Mouse (Mus musculus) hematopoietic multipotent progenitor cell, adult 10-12 weeks (in vitro differentiated cells): ENCODE results near the gene Mt3. TPM values are rescaled to one million over a fixed set of nuclear protein-coding genes. Genes with fewer than 3 reads are reported as not detected.

ENCODE experiments used
- polyA plus RNA-seq: library from polyadenylated mRNA; stranded (reverse); fragments of >175 nt; gene quantifications from 2 replicates; pipeline ENCODE4 v1.2.3, GENCODE M21; 2012; ENCODE audit warnings: low replicate concordance

Gene Mt3
- not detected in 2 replicates for polyA plus RNA-seq

GRCm38 (mm10) chr8:94152513-94153300 lies at the start of gene Mt3:
Mt3 (plus strand) TSS chr8:94152607.

GRCm38 (mm10) chr8:94136933-94137332 lies 15.5 kb upstream of the Mt3 start, which contains the start of gene Mt4:
Mt4 (plus strand) TSS chr8:94137197.

GRCm38 (mm10) chr8:94172075-94172808 lies 19.8 kb downstream of the Mt3 start, which contains the start of gene Mt2:
Mt2 (plus strand) TSS chr8:94172664.

GRCm38 (mm10) chr8:94178857-94179712 lies 26.7 kb downstream of the Mt3 start, which contains the start of gene Mt1:
Mt1 (plus strand) TSS chr8:94179082.

Other genes with a start within 250 kb of the Mt3 start
- 48.5 and 56.3 TPM in 2 replicates for gene Amfr, start 139.8 kb upstream of the Mt3 start, polyA plus RNA-seq
- gene Nudt21, start 115.6 kb upstream of the Mt3 start, polyA plus RNA-seq: 171 and 284 TPM in 2 replicates
- gene Ogfod1, start 115.4 kb upstream of the Mt3 start, polyA plus RNA-seq: 3.6 and 9.3 TPM in 2 replicates
- gene Bbs2, start 53.7 kb upstream of the Mt3 start, polyA plus RNA-seq: 2.6 and 4.5 TPM in 2 replicates
- gene Mt4, start 15.4 kb upstream of the Mt3 start, polyA plus RNA-seq: not detected in 2 replicates
- gene Mt2, start 20.1 kb downstream of the Mt3 start, polyA plus RNA-seq: 17.2 and 80.3 TPM in 2 replicates
- gene Mt1, start 26.5 kb downstream of the Mt3 start, polyA plus RNA-seq: 5.3 and 58.6 TPM in 2 replicates
- gene Nup93, start 62.0 kb downstream of the Mt3 start, polyA plus RNA-seq: 2.2 and 3.1 TPM in 2 replicates
- gene Slc12a3, start 176.6 kb downstream of the Mt3 start, polyA plus RNA-seq: 0.43 and 0.47 TPM in 2 replicates
- gene Herpud1, start 233.8 kb downstream of the Mt3 start, polyA plus RNA-seq: 141 and 148 TPM in 2 replicates